Mouse (Mus musculus) thymus, postnatal 10 days (tissue): ENCODE measurements around the gene Cds1.

Experiments used
- DNase-seq, 2 experiments: peaks; one replicate each; pipeline ENCODE4 v3.0.0; 2021; ENCODE audit warnings: low spot score in 2 of 2

The Cds1 gene

DNA sequence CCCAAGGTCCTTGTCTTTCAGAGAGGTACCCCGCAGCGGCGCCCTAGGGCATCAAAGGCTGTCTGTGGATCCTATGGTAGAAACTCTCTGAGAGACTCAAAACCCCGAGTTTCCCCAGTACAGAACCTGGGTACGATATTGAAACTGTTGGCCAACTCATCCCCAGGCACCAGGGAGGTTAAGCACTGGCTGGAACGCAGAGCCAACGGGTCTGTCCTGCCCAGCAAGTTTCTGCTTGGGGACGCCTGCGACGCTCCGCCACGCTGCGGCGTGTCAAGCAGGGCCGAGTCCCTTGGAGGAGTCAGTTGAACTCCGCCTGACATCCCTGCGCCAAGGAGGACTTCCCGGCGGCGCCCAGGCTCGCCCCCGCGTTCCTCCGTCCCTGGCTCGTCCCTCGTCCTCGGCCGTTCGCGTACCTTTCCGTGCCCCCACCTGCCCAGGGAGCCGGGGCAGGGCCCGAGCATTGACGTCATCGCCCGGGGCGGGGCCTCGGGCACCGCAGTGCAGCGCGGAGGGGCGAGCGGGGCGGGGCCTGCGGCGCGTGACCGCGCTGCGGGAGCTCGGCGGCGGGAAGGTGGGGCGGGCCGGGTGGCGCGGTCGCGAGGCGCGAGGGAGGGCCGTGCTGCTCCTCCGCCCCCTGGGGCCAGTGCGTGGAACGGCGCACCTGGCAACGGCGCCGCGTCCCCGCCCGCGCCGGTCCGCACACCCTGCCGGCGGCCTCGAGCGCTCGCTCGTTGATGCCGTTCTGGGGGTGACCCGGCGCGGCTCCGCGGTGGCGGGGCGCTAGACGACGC lies at the start of gene Cds1:
TSS of gene Cds1 (plus strand) at position 577 of the 794 bp plus-strand sequence.
- DNase-seq = peak; percentile 38 to 52

DNA sequence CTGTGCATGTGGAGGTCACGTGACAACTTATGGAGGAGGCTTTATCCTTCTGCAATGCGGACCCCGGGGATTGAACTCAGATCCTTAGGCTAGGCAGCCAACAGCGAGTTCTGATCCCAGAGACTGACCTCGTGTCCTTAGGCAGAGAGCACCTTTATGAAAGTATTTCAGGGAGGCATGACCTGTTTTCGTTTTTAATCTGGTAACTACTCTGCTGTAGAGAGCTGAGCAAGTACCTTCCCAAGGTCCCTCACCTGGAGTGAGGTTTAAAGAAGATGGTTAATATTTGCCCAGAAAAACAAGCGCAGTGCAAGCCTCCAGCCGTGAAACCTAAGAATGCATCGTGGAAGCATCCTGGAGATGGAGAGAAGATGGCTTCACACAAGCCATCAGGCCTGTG lies 40.7 kb upstream of the Cds1 start:
- DNase-seq = no peak

DNA sequence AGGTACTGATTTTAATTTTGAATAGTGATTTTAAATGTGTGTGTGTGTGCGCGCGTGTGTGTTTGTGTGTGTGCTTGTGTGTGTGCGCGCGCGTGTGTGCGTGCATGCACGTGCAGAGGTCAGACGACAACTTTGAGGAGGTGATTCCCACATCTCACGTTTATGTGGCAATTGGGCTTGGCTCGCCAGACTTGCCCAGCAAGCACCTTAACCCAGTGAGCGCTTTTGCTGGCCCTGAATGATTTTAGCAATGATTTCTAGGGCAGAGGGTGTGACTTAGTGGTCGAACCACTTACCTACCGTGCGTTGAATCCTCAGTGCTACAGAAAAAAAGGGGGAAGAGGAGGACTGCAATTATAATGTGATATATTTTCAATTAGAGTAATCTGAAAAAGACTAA lies 40.2 kb upstream of the Cds1 start:
- DNase-seq = no peak

GRCm38 (mm10) chr5:101725703-101726102 lies 39.2 kb upstream of the Cds1 start:
- no peak for DNase-seq

GRCm38 (mm10) chr5:101726371-101726770 lies 38.6 kb upstream of the Cds1 start:
- DNase-seq = no peak

DNA sequence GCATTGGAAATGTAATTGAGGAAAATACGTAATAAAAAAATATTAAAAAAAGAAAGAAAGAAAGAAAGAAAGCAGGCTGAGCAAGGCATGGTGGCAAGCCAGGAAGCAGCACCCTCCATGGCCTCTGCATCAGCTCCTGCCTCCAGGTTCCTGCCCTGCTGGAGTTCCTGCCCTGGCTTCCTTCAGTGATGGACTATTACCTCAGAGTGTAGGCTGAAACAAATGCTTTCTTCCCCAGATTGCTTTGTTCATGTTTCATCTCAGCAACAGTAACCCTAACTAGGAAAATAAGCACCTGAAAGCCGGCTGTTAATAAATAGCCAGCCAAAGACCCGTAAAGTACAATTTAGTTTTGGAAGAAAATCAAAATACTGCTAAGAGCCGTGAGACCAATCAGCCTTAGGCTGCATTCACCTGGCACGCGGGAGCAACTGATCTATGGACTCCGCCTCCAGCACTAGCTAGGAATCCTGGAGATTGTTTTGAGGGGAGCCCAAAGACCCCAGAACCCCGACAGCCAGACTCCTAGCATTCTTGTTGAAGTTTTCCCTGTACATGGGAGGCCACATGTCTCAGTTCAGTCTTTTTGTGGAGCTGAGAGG lies 36.5 kb upstream of the Cds1 start:
- DNase-seq = no peak

DNA sequence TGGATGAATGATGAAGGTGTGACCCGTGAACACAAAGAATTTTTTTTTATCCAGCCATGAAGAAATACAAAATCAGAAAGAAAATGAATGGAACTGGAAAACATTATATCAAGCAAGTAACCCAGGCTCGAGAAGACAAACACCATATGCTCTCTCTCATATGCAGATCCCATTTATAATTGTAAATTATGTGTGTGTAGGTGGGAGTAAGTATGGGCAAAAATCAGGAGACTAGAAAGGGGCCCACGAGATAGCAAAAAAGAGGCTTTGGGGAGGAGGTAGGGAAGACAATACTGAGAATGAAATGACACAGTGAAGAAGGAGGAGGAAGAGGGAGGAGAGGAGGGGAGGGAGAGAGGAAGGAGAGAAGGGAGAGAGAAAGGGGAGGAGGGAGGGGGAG lies 27.6 kb upstream of the Cds1 start:
- no peak for DNase-seq

DNA sequence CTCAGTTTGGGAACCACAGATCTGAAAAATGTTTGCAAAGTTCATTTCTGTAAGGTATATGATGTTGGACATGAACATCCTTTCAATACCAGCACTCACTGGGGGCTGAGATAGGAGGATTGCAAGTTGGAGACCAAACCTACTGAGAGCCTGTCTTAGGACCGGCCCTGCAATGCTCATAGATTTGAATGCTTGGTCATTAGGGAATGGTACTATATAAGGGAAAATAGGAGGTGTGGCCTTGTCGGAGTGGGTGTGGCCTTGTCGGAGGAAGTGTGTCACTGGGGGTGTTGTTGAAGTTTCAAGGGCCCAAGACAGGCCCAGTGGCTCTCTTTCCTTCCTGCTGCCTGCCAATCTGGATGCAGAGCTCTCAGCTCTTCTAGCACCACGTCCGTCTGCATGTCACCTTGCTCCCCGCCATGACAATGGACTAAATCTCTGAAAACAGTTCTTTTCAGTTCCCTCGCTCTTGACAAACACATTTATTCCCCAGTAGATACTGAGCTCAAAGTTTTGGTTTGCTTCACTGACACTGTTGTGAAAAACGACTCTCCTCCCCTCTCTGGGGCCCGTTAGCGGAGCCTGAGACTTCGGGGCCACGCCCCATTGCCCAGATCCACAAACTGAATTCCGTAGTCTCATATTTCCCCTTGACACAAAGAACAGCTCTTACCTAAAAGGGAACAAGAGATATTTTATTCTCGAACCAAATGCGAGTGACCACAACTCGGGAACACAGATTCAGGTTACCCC lies 24.3 kb upstream of the Cds1 start:
- DNase-seq = no peak

GRCm38 (mm10) chr5:101741224-101741591 lies 23.7 kb upstream of the Cds1 start:
- DNase-seq = no peak

DNA sequence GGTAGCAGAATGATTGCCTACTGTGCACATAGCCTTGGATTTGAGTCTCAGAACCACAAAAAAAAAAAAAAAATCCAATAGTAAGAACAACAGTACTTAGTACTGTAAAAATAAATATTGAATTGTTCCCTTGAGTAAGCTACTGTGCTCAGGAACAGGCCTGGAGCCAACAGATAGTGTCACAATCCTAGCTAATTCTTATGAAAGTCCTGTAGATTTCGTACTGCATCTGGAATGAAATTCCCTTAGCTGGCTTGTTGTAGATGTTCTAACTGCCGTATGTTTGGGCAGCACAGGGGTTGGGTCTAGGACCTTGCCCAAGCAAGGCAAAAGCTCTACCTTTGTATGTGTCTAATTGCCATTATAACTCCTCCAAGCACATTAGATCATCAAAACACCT lies 22.9 kb upstream of the Cds1 start:
- no peak for DNase-seq

DNA sequence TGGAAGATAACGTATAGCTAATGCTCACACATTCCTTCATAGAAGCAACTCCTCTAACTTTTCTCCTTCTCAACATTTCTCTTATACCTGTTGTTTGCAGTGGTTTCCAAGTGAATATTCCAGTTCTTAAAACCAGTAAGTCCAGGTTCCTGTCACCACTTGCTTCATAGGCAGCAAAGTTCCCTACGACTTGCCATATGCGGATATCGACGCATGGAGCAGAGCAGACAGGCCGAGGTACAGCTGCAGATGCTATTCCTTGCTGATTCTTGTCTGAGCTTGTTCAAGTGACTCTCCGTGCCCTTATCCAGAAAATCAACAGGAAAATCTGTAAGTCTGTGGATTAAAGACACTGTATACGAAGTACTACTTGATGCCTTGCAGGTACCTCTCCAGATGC lies 22.5 kb upstream of the Cds1 start:
- DNase-seq = no peak

GRCm38 (mm10) chr5:101744886-101745285 lies 20.0 kb upstream of the Cds1 start:
- DNase-seq = no peak

DNA sequence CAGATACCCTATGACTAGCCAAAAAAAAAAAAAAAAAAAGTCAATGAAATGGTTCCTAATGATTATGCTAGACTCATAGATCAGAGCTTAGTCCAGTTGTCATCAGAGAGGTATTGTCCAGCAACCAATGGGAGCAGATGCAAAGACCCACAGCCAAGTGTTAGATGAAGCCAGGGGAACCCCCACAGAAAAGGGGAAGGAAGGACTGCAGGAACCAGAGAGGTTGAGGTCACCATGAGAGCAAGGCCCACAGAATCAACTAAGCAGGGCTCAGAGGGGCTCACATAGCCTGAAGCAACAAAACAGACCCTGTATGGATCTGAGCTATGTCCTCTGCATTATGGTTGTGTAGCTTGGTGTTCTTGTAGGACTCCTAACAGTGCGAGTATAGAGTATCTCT lies 11.2 kb upstream of the Cds1 start:
- DNase-seq = no peak

GRCm38 (mm10) chr5:101757669-101758068 lies 7.3 kb upstream of the Cds1 start:
- no peak for DNase-seq

DNA sequence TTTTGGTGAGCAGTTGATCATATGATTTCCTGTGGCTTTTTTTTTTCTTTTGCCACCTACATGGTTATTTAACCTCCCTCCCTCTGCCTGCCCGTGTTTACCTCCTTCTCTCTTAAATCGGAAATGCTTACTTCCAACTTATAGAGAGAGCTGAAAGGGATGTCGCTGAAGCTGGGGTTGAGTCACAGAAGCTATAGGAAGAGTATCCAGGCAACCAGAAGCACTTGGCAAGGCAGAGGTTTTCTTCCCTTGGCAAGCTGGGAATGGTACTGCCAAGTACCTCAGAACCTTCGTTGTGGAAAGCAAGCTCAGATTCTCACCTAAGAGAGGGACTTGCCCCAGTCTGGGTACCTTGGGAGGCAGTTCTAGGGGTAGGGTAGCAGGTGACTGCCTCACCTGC lies 3.2 kb upstream of the Cds1 start:
- no peak for DNase-seq

DNA sequence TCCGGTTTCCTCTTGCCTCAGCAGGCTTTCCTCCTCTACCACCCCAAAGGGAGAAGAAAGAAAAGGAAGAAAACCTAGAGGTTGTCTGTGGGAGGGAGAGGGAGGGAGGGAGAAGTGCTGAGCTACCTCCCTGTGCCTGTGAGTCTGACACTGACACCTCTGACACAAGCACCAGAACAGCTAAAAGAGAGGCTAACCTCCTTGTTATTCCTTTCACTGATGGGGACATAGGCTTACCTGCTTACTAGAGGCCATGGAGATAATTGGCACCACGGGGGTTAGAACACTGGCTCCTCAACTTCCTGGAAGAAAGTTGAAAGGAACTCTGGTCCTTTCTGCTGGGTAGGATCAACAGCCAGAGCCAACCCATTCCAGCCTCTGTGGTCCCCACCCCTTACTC lies 1.4 kb upstream of the Cds1 start:
- no peak for DNase-seq

- peak in 1 of 2 experiments; percentile 4 for DNase-seq
Observed at GRCm38 (mm10) chr5:101765390-101765901, 516 bp downstream of the Cds1 start.

- no peak for DNase-seq
Observed at GRCm38 (mm10) chr5:101766248-101766647, 1.3 kb downstream of the Cds1 start.

DNA sequence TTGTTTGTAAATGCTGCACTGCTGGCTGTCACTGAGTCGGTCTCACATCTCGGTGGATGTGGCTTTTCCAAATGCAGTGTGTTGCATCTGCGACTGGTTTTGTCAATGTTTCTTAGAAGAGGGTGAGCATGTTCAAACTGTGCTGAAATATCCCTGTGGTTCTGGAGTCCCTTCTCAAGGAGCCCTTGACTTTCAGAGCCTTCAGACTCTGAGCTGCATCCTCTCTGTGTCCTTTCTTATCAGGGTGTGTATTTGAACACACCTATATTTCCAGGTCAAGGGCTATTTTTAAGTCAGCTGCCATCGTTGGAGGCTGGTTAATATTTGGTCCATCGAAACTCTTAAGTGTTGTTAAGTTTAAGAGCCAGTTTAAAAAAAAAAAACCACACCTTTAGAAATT lies 2.2 kb downstream of the Cds1 start:
- DNase-seq = no peak

DNA sequence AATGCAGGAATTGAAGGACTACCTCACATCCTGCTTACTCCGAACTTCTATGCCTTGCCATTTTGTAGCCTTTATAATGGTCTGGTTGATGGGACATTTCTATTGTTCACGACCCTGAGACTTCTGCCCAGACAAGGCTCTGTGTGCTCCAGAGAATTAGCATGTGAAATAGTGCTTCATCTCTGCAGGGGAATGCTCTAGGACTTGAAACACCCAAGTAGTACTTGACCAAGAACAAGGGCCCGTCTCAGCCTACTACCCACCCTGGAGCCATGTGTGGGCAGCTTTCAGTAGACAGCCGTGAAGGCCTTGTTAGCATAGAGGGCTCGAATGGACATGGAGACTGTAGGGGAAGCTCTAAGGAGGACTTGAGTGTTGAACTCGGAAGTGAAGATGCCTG lies 2.6 kb downstream of the Cds1 start:
- no peak for DNase-seq

DNA sequence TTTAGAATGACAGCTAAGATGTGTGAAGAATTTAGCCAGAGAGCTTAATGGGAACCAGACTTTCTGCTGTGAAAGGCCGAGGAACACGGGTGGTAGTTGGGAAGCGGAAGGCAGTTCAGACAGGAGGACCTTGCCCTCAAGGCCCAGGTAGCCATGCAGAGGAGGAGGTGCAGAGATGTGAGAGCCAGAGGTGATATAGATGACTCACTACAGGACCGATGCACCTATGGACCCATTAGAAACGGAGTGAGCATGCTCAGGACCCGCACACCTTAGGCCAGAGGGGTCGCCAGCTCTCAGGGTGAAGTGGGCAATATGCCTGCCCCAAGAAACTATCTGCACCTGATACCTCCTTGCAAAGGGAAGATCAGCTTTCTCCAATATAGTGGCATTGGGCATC lies 3.6 kb downstream of the Cds1 start:
- no peak for DNase-seq

- DNase-seq = no peak
Observed at GRCm38 (mm10) chr5:101772621-101773020, 7.7 kb downstream of the Cds1 start.

GRCm38 (mm10) chr5:101775262-101775661 lies 10.3 kb downstream of the Cds1 start:
- no peak for DNase-seq
